Mouse (Mus musculus) cerebellum, adult 9-10 months (tissue): ENCODE data around the gene Rab5b.
A peak's percentile ranks its signal among the peaks of the same experiment; 100 is the strongest.
"Not testable (repeated sequence)": the region's sequence is repeated elsewhere in the genome, so short reads cannot be mapped to it uniquely, and the experiment has no call there.

Source experiments
- DNase-seq: peaks from one replicate; pipeline ENCODE4 v3.0.0; 2022

The Rab5b gene

DNA sequence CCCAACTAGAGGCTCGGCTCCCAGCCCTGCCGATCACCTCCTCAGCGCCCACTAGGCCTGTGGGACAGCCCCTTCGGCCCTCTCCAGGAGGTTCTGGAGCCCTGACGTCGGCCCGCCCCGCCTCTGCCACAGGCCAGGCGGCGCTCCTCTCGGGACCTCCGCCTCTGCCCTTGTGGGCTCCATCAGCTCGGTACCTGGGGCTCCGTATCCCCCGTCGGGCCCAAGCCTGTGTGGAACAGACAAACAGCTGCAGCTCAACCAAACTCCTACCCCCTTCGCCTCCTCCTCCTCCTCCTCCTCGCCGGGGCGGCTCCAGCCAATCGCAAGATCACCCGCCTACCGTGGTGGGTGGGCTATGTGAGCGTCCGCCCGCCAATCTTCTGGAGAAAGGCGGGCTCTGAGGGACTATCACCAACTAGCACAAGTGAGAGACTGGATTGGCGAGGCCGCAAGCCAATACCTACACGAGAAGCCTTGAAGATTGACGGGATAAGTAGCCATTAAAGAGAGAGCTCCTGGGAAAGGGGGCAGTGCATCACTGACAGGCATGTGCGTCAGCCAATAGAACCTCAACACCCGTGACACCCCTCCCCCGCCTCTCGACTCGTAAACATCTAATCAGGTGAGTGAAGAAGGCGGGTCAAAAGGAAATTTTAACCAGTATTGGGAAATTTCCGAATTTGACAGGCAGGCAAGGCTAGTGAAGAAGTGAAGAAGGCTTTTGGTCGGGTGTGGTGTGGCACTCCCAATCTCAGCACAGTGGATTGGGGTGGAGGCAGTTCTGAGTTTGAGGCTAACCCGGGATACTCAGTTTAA, at the start of gene Rab5b:
Rab5b (minus strand) TSS at position 273 of the 816 bp plus-strand sequence.
- peak; percentile 100 for DNase-seq

DNA sequence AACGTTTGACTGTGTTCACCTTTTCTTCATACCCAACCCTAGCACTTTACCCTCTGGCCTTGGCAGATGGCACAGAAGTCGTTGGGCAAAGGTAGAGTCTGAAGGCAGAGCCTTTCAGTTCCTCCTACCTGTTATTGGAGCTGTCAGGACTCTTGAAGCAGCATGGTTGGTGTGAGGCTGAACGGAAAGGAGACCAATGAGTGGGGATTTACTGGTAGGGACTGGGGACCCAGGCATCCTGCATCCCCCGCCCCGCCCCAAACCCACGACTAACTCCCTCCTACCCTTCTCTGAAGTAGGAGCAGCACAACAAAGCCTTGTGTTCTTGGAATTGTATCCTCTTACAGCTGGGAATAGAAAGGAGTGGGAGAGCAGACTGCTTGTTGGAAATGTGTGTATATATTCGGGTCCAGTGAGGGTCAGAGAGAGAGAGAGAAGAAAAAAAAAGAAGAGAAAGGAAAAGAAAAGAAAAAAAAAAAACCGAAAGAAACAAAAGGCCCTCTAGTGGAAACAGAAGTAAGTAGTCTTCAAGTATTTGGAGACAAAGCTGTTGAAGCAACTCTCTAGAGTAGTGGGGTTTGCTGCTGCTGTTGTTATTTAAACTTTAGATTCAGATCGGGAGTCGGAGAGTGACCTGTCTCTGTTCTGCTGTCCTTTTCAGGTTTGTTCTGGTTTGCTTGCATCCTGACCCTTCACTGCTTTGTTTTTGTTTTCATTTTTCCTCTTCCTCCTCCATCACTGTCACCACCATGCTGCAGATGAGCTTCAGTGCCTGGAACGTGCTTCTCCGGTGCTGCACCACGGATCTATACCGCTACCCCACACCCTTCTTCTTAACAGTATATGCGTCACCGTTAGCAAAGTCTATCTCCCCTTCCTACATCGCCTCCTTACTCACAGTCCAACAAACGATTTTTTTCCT, 48.9 kb upstream of the Rab5b start, which contains the start of gene Dgka:
Dgka (minus strand) TSS at position 176 of the 922 bp plus-strand sequence.
- no peak for DNase-seq

DNA sequence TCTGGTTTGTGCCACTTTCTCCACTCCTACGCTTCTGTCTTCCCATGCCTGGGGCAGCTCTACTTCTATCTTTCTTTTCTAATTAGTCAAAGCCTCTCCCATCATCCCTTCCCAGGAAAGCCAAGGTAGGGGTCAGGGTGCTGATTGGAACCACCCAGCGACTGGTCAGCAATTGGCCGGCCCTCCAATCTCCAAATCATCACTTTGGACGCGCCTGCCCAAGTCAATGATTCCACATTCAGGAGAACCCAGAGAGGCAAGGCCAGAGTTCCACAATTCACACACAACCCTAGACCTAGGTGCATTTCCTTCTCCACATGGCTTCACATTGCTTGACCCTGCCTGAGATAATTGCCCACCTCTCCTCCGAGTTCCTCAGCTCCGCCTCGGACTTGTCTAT, 48.1 kb upstream of the Rab5b start:
- peak; percentile 26 for DNase-seq

DNA sequence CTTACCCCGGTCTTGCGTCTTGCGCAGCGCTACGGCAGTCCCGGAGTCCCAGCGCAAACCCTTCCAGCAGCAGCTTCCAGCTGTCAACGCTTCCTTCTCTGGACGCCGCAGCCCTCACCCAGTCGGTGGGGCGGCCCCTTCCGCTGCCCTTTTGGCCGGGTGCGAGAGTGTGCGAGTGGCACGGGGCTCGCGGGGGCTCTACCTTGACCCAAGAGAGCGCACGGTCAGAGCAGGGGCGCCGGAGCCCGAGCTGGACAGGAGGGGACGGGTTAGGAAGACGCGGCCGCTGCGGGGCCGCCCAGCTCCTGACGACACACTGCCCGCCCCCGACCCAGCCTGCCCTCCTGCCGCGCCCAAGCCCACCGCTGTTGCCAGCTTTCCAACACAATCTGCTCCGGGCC, 47.7 kb upstream of the Rab5b start:
- peak; percentile 48 for DNase-seq

DNA sequence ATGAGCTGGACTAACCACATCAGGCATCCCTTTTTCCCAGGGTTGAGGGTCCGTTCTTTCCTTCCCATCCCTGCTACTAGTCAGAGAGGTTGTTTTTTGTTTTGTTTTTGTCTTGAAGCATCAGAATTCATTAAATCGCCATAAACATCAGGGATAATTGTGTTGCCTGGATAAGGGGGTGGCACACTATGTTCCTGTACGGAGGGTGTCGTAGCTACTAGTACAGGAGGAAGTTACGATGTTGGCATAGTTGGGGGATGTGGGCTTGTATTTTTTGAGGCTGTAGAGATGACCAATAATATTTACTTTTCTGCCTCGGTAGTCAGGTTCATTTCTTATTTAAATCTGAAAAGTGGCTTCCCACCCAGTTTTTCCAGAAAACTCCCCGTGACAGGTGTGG, 47.2 kb upstream of the Rab5b start:
- DNase-seq = no peak

DNA sequence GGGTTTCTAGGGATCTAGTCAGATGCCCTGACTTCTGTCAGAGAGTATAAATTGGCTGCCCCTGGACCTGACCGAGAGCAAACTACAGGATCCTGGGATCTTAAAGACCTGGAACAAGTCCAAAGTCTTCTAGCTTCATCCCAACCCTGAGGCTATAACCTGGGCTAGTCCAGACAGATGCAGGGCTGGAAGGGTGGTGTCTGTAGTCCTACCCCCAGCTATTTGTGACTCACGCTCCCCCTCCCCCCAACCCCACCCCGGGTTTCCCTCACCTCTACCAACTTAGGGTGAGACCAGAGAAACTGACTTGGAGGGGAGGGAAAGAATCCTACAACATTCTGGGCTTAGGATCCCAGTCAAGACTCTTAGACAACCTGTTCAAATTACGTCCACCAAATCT, 46.6 kb upstream of the Rab5b start:
- DNase-seq = no peak

DNA sequence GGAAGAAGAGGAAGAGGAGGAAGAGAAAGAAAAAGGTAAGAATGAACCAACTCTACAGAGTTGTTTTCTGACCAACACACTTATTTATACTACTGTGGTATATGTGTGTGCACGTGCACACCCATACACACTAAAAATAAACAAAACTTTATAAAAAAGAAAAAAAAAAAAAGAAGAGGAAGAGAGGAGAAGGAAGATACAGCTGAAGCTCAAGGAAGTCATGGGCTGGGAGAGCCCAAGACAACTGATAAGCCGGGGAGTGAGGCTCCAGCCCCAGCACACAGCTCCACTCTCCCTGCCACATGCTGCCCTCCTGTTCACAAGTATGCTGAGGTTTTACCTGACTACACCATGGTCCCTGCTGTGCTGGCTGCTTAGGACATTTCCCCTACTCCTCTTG, 44.2 kb upstream of the Rab5b start:
- no peak for DNase-seq

DNA sequence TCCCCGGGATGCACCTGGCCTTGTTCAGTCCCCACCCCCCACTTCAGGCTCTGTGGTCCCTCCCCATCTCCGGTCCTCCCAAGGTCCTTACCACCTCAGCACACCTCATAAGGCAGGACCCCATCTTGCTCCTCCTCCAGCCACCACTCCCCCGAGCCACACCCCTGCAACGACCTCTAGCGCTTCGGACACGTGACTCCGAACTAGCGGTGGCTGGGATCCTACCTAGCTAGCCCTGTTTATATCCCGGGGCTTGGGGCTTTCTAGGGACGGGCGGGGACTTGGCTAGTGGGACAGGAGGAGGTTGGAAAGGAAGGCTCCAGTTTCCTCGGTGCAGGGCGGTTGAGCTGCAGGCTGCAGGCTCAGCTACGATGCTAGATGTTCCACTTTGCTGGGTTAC, 41.4 kb upstream of the Rab5b start:
- DNase-seq = no peak

DNA sequence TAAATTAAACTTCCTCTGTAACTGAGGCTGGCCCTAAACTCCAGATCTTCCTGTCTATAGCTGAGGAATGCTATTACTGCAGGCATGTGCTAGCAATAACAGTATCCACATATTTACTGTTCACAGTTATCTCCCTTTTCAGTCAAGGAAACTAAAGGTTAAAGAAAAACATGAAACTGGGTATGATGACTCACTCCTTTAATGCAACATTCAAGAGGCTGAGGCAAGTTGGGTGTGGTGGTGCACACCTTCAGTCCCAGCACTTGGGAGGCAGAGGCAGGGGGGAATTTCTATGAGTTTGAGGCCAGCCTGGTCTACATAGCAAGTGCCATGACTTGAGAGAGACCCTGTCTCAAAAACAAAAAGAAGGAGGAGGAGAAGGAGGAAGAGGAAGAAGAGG, 35.9 kb upstream of the Rab5b start:
- no peak for DNase-seq

DNA sequence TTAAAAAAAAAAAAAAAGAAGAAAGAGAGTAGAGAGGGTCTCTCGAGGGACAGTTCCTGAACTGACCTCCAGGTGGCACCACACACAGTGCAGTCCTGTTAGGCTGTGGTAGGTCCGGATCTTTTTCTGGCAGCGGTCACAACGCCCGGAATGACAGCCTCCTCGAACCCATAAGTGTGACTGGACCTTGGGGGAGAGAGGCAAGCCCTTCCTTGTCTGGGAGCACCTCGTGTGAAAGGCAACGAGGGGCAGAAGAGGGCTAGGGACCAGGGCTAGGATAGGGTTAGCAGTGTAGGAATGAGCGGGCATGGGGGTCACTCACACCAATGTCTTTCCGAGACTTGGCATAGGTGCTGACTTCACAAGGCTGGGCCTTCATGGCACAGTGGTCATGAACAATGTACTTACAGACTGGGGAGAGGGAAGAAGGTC, 35.0 kb upstream of the Rab5b start:
- peak; percentile 72 for DNase-seq

DNA sequence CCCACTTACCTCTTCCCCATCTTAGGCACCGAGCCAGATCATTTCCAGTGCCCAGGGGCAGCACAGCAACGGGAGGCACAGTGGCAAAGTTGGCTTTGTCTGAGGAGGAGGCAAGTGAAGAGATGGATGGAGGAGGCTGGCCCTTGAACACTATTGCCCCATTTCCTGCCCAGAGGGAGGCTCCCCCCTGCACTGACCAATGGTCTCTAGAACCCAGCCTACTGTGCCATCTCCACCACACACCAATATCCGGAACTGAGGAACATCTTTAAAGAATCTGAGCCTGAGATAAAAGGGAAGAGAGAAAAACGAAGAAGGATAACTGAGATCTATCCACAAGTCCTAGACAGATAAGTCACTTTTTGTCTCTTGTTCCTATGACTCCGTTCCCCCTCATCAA, 32.0 kb upstream of the Rab5b start:
- DNase-seq = no peak

DNA sequence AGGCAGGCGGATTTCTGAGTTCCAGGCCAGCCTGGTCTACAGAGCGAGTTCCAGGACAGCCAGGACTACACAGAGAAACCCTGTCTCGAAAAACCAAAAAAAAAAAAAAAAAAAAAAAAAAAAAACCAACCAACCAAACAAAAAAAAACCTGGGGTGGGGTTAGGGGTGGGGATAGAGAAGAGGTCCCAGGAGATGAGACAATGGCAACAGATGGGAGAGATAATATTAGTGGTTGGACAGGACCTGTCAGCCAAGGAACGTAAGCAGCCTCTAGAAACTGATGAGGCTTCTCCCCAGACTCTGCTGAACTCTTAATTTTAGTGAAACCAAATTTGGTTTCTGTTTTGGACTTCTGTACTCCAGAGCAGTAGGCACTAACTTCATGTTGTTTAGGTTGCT, 29.4 kb upstream of the Rab5b start:
- not testable (repeated sequence) for DNase-seq

DNA sequence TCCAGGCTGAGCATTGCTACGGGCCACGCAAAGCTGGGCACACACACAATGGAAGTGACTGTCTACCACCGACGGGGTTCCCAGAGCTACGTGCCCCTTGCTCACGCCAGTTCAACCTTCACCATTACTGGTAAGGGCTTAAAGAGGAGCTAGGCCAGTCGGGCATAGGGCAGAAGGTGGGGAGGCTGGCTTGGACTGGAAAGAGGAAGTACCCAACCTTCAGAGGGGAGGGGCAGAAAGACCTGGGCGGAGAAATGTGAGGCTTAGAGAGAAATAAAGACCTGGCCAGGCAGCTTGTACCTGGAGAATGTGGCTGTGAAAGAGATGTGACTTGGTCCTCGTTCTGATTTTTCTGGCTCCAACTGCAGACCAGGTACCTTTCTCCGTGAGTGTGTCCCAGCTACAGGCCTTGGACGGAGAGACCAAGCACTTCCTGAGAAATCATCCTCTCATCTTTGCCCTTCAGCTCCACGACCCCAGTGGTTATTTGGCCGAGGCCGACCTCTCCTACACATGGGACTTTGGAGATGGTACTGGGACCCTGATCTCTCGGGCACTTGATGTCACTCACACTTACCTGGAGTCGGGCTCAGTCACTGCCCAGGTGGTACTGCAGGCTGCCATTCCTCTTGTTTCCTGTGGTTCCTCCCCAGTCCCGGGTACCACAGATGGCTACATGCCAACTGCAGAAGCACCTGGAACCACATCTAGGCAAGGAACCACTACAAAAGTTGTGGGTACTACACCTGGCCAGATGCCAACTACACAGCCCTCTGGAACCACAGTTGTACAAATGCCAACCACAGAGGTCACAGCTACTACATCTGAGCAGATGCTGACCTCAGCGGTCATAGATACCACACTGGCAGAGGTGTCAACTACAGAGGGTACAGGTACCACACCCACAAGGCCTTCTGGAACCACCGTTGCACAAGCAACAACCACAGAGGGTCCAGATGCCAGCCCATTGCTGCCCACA, 19.8 kb upstream of the Rab5b start:
- DNase-seq = no peak

DNA sequence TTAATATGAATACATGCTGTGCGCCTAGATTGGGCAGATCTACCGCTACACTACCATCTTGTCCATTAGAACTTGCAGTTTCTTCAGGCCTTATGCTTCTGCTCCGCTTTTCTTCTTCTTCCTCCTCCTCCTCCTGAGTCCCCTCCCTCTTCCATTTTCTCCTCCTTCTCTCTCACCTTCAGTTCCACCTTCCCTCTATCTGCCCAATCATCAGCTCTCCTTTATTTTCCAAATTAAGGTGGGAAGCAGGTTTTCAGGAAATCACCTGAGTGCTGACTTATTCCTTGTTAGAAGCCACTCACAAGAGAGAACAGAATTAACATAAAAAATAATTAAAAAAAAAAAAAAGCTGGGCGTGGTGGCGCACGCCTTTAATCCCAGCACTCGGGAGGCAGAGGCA, 15.3 kb upstream of the Rab5b start:
- not testable (repeated sequence) for DNase-seq

DNA sequence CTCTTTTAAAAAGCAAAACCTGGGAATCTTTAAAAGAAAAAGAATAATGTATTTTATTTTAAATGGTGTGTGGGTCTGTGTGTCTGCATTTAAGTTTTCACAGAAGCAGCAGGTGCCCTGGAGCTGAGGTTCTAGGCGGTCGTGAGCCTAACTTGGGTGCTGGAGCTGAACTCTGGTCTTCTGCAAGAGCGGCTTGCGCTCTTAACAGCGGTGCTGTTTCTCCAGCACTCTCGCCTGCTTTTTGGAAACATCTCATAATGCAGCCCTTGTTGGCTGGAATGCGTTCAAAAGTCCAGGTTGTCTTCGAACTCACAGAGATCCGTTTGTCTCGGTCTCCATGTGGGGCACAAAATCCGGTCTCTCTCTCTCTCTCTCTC, 9.2 kb upstream of the Rab5b start:
- peak; percentile 48 for DNase-seq

DNA sequence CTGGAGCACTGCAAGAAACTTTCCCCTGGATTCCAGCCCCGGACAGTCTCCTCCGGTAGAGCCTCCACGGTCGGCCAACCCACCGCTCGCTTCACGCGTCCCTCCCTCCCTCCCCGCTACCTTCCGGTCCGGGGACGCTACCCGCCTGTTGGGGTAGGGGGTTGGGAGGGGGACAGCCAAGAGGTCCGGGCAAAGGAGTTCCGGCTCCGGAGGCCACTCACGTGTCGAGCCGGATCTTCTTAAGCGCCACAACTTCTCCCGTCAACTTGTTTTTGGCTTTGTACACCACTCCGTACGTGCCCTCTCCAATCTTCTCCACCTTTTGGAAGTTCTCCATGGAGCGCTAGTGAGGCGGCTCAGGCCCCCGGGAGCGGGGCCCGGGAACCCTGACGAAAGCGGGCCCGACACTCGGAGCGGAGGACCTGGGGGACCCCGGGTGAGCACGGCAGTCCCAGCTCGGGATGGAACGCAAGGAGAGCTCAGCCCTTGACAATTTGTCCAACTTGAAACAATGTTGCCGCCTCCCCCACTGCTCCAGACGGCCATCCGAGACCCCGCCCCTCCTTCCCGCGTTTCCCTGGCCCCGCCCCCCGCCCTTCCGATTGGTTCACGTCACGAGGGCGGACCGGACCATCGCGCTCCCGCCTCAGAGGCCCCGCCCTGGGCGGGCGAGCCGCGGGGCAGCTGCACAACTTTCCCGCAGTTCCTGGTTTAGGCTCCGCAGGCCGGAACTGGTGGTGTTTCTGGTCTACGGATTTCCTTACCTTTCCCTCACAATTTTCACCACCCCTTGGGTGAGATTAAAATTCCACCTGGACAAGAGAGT, 8.6 kb upstream of the Rab5b start, which contains the start of gene Cdk2:
Cdk2 (minus strand) TSS at position 541 of the 826 bp plus-strand sequence.
- peak; percentile 79 for DNase-seq

DNA sequence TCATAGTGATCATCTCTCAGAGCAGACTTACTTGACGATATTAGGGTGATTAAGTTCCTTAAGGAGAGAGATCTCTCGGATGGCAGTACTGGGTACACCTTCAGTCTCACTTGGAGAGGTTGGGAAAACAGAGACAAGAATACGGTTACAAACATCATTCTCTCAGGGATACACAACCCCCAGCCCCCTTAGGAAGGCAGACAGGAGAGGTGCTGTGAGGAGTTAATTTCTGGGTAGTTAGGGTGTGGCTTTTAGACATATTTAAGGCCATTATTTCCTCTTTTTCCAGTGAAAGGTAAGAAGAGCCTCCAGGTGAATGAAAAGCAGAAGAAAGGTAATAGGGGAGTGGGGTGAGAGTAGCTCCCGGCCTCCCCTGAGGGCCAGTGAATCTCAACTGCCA, 7.8 kb upstream of the Rab5b start, which contains the start of gene Pmel:
Pmel (plus strand) TSS at position 301 of the 400 bp plus-strand sequence.
- DNase-seq = no peak

DNA sequence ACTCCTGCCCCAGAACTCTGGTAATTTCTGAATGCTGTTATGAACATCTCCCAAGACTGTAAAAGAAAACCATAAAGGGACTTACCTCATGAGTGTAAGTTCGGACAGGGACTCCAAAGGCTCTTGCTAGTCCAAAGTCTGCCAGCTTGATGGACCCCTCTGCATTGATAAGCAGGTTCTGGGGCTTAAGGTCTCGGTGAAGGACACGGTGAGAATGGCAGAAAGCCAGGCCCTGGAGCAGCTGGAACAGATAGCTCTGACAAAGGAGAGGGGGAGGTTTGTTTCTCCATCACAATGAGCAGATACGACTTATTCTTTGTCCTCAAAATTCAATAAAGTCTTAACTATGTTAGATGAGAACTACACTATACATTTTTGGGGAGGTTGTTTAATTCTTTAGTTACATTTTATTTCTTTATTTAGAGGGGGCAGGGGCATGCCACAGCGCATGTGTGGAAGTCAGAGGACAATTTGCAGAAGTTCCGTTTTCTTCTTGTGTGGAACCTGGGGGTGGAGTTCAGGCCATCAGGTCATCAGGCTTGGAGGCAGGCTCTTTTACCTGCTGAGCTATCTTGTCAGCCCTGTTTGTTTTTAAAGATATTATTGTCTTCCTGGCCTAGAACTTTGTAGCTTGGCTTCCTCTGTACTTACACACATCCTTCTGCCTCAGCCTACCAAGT, 6.4 kb upstream of the Rab5b start:
- no peak for DNase-seq

DNA sequence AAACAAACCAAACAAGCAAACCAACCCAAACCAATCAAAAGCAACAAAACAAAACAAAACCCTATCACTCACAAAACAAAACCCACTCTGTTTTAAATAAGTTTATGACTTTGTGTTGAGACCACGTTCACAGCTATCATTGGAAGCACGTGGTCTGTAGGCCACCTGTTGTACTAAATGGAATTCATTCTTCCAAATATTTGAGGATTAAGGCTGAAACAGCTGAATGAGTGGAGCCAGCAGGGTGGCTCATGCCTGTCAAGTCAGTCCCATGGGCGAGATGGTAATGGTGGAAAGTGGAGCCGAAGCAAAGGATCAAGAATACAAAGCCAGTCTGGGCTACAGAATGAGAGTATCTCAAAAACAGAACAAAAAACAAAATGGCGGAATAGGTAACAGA, 4.6 kb upstream of the Rab5b start:
- DNase-seq = no peak

DNA sequence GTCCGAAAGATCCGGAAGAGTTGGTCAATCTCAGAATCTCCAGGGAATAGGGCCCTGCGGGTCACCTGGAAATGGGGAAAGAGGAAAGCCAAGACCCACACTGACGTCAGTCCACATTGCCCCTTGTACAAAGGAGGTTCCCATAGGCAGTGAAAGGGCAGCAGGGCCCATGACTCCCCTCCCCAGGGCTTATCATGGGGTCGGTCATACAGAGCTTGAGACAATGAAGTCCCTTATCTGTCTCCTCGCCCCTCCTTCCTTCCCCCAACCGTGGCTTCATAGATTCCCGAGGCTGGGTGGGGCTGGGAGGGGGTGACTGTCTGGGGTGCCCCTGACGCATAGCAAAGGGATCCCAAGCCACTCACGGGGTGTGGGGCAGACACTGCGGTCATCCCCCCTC, 3.5 kb upstream of the Rab5b start:
- no peak for DNase-seq

DNA sequence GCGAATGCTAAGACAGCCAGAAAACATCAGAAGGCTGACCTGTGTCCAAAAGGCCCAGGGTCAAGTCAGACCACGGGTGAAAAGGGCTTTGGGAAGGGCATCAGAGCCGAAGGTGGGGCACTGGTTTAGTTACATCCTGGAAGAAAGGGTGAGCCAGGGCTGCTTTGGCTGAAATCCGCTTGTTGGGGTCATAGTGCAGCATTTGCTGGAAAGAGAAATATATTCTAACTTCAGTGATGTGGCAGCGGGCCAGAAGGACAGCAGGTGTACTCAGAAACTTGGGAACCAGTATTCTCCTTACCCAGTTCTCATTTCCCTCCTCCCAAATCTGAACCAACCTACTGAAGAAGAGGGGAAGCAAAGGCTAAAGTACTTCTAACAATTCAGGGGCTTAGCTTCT, 2.9 kb upstream of the Rab5b start:
- peak; percentile 24 for DNase-seq
